Mouse (Mus musculus): Measurements from ENCODE around the gene Lzic. TPM values are rescaled to one million over a fixed set of nuclear protein-coding genes. Genes with fewer than 3 reads are reported as not detected.

The Lzic gene
- total and polyA plus RNA-seq, 3 experiments, result 40.0 to 53.3 (median 43.4) TPM

DNA sequence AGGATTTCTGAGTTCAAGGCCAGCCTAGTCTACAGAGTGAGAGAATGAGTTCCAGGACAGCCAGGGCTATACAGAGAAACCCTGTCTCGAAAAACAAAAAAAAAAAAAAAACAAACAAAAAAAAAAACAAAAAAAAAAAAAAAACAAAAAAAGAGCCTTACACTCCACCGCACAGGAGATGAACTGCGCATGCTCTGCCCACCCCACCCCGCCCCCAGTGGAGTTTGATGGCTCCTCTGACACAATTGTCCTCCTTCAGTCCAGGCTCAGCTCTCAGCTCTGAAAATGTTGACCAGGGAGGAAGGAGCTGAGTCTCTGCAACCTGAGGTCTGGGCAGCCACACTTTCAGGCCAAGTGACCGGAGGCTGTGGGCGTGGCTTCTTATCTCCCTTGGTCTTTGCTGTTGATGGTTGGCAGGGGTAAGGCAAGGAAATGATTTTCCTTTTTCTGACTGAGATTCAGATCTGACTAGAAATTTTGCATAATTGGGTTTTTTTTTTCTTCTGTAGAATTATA lies 21.5 kb upstream of the Lzic start:
- in situ Hi-C loops (cut with MboI; ENCODE audit: low pct_ligation_motif_present, low pct_unique_long_range_greater_than_20kb, low sequenced_read_pairs), result no loop called here
- dilution Hi-C loops (cut with MboI; ENCODE audit: extremely low pct_ligation_motif_present, extremely low pct_unique_long_range_greater_than_20kb, low sequenced_read_pairs), result no loop called here
- no peak for TF ChIP-seq NRF1 (IDR thresholded peaks at IDR 0.05; ENCODE audit: low read depth, low read length)
- TF ChIP-seq ZKSCAN1 (IDR thresholded peaks at IDR 0.05; ENCODE audit: borderline replicate concordance, low read depth, low read length), result no peak
- no peak for TF ChIP-seq MEF2A (IDR thresholded peaks at IDR 0.05; ENCODE audit: borderline replicate concordance, low read depth, low read length)
- TF ChIP-seq CTCF (conservative IDR thresholded peaks at IDR 0.05 in 1 of 2, IDR thresholded peaks at IDR 0.05 in 1 of 2; ENCODE audit: low read depth in 2 of 2, low read length in 2 of 2), result no peak
- TF ChIP-seq POLR2AphosphoS2 (IDR thresholded peaks at IDR 0.05; ENCODE audit: low read depth, low read length), result no peak
- no peak for TF ChIP-seq UBTF (IDR thresholded peaks at IDR 0.05; ENCODE audit: low read depth, low read length)
- TF ChIP-seq JUN (IDR thresholded peaks at IDR 0.05; ENCODE audit: insufficient read depth, low read depth, low read length), result no peak
- TF ChIP-seq MXI1 (IDR thresholded peaks at IDR 0.05; ENCODE audit: low read depth, low read length), result no peak
- no peak for TF ChIP-seq GABPA (IDR thresholded peaks at IDR 0.05; ENCODE audit: insufficient replicate concordance, low read depth, low read length)
- TF ChIP-seq USF1 (IDR thresholded peaks at IDR 0.05; ENCODE audit: low read depth, low read length), result no peak
- no peak for TF ChIP-seq POLR2A (IDR thresholded peaks at IDR 0.05; ENCODE audit: low read depth, low read length)
- no peak for TF ChIP-seq JUND (conservative IDR thresholded peaks at IDR 0.05; ENCODE audit: low read depth, low read length)
- no peak for TF ChIP-seq SMC3 (IDR thresholded peaks at IDR 0.05; ENCODE audit: low read depth, low read length)
- no peak for TF ChIP-seq USF2 (conservative IDR thresholded peaks at IDR 0.05; ENCODE audit: low read depth, low read length)
- TF ChIP-seq MAZ (IDR thresholded peaks at IDR 0.05; ENCODE audit: low read depth, low read length), result no peak
- TF ChIP-seq CHD1 (IDR thresholded peaks at IDR 0.05; ENCODE audit: low read depth, low read length), result no peak
- TF ChIP-seq TBP (conservative IDR thresholded peaks at IDR 0.05; ENCODE audit: low read depth, low read length), result no peak
- TF ChIP-seq MYC (IDR thresholded peaks at IDR 0.05; ENCODE audit: low read depth, low read length), result no peak
- TF ChIP-seq SIN3A (IDR thresholded peaks at IDR 0.05; ENCODE audit: low read length), result no peak
- TF ChIP-seq ZNF384 (IDR thresholded peaks at IDR 0.05; ENCODE audit: low read depth, low read length), result no peak
- H3K9ac ChIP-seq (ENCODE audit: insufficient read depth, low read depth), result no peak overlapping the region
- no peak for DNase-seq (ENCODE audit: extremely low read depth)
- H3K4me2 ChIP-seq (ENCODE audit: insufficient read depth, low read depth, poor library complexity, severe bottlenecking), result no peak overlapping the region
- 0 out of 4 replicates have a peak, but pooled peaks cover 0 to 4% of the 10 kb centered on the region in 2 experiments for H3K4me1 ChIP-seq (ENCODE audit: control insufficient read depth in 1 of 2, insufficient read depth in 2 of 2)
- H3K36me3 ChIP-seq (replicated peaks in 1 of 2; ENCODE audit: control insufficient read depth in 1 of 2, insufficient read depth in 1 of 2, low read length in 1 of 2), result peaks cover 4 to 12% of the 10 kb centered on the region in 2 experiments
- H3K27me3 ChIP-seq (replicated peaks), result no peaks in the 10 kb centered on the region
- no peak overlapping the region for H3K27ac ChIP-seq (ENCODE audit: insufficient read depth, low read depth)
- H3K4me3 ChIP-seq (replicated peaks in 1 of 3; ENCODE audit: low read depth in 2 of 3, low read length in 2 of 3, poor library complexity in 1 of 3), result no peak overlapping the region
- H3K9me3 ChIP-seq (replicated peaks; ENCODE audit: low read length), result no peaks in the 10 kb centered on the region
- no peaks in the 10 kb centered on the region for H3K79me2 ChIP-seq (replicated peaks; ENCODE audit: control insufficient read depth, extremely low read depth, insufficient read depth, poor library complexity, severe bottlenecking)

- dilution Hi-C loops (cut with MboI; ENCODE audit: extremely low pct_ligation_motif_present, extremely low pct_unique_long_range_greater_than_20kb, low sequenced_read_pairs) (no loop called here), in situ Hi-C loops (cut with MboI; ENCODE audit: low pct_ligation_motif_present, low pct_unique_long_range_greater_than_20kb, low sequenced_read_pairs) (no loop called here)
- DNase-seq (ENCODE audit: extremely low read depth), result peak; percentile 41
- Histone ChIP-seq H3K4me1 (ENCODE audit: control insufficient read depth in 1 of 2, insufficient read depth in 2 of 2) (peaks cover 4 to 16% of the 10 kb centered on the region in 2 experiments), H3K9ac (ENCODE audit: insufficient read depth, low read depth) (no peak overlapping the region), H3K79me2 (replicated peaks; ENCODE audit: control insufficient read depth, extremely low read depth, insufficient read depth, poor library complexity, severe bottlenecking) (no peaks in the 10 kb centered on the region), H3K4me2 (ENCODE audit: insufficient read depth, low read depth, poor library complexity, severe bottlenecking) (no peak overlapping the region), H3K4me3 (replicated peaks in 1 of 3; ENCODE audit: low read depth in 2 of 3, low read length in 2 of 3, poor library complexity in 1 of 3) (no peak overlapping the region), H3K27me3 (replicated peaks) (no peaks in the 10 kb centered on the region), H3K36me3 (replicated peaks in 1 of 2; ENCODE audit: control insufficient read depth in 1 of 2, insufficient read depth in 1 of 2, low read length in 1 of 2) (peaks cover 16 to 51% of the 10 kb centered on the region in 2 experiments), H3K9me3 (replicated peaks; ENCODE audit: low read length) (peaks cover 5% of the 10 kb centered on the region), H3K27ac (ENCODE audit: insufficient read depth, low read depth) (no peak overlapping the region)
- TF ChIP-seq TCF12 (IDR thresholded peaks at IDR 0.05; ENCODE audit: low read depth, low read length), result peak; percentile 42; the same call in 1 of the 2 replicates
- peak; percentile 32; the same call in 1 of the 2 replicates for TF ChIP-seq EP300 (IDR thresholded peaks at IDR 0.05; ENCODE audit: low read length)
- TF ChIP-seq BHLHE40 (IDR thresholded peaks at IDR 0.05; ENCODE audit: low read depth, low read length), result peak; percentile 32; the same call in 1 of the 2 replicates
- TF ChIP-seq CHD1 (IDR thresholded peaks at IDR 0.05; ENCODE audit: low read depth, low read length), result no peak
These were observed 15.5 kb upstream of the Lzic start for GRCm38 (mm10) chr4:149469557-149469956.

Data from CH12.LX (cell line).